Mouse (Mus musculus) kidney, adult 2 months (tissue): ENCODE results near the gene A4galt. TPM values are rescaled to one million over a fixed set of nuclear protein-coding genes. Genes with fewer than 3 reads are reported as not detected.

ENCODE experiments used
- DNase-seq: peaks from one replicate; pipeline ENCODE4 v3.0.0; 2021
- H3K27ac ChIP-seq: fragments of 200-500 bp; 2 replicates; pipeline ENCODE4 v1.5.1; 2012; ENCODE audit warnings: low read depth, low read length, control low read depth, inconsistent platforms; ENCODE audit not compliant: insufficient read depth
- H3K27me3 ChIP-seq: fragments of 200-500 bp; replicated peaks from 2 replicates; pipeline ENCODE4 v1.6.1; 2012; ENCODE audit warnings: mild to moderate bottlenecking, moderate library complexity, low read length, inconsistent platforms; ENCODE audit not compliant: control insufficient read depth, insufficient read depth
- H3K36me3 ChIP-seq: fragments of 200-500 bp; 2 replicates; pipeline ENCODE4 v1.6.1; 2012; ENCODE audit warnings: mild to moderate bottlenecking, moderate library complexity, low read length, inconsistent platforms; ENCODE audit not compliant: control insufficient read depth, insufficient read depth
- H3K4me1 ChIP-seq: fragments of 200-500 bp; 2 replicates; pipeline ENCODE4 v1.6.1; 2011; ENCODE audit warnings: low read length; ENCODE audit not compliant: control insufficient read depth, insufficient read depth
- H3K4me3 ChIP-seq: fragments of 200-500 bp; 2 replicates; pipeline ENCODE4 v1.5.1; 2011; ENCODE audit warnings: mild to moderate bottlenecking, low read depth, low read length, control low read depth; ENCODE audit not compliant: insufficient read depth
- CTCF ChIP-seq: fragments of 200-500 bp; conservative IDR thresholded peaks from 2 replicates; pipeline ENCODE4 v1.5.1; 2011; ENCODE audit warnings: low read depth, mild to moderate bottlenecking, control low read depth, low read length, moderate library complexity, mixed read lengths; ENCODE audit not compliant: insufficient read depth, insufficient read length
- POLR2A ChIP-seq: fragments of 200-500 bp; IDR thresholded peaks from one replicate; pipeline ENCODE4 v1.6.1; 2011; ENCODE audit warnings: low read depth, low read length, control low read depth
- WGBS: fragments of 180-500 bp; shearing (Covaris S2); methylation state at CpG from one replicate; pipeline ENCODE4 v1.1.7; 2018; 5-methylcytosine and 5-hydroxymethylcytosine counted together
- polyA plus RNA-seq: library from polyadenylated mRNA; depleted of rRNA; stranded (reverse); fragments of >200 nt; gene quantifications from 2 replicates; pipeline ENCODE4 v1.2.3, GENCODE M21; 2012

The A4galt gene
- polyA plus RNA-seq, 1 experiment: 53.5 TPM

GRCm38 (mm10) chr15:83252060-83252459 lies 486 bp upstream of the A4galt start:
- Histone ChIP-seq H3K36me3 (no peaks in the 10 kb centered on the region), H3K27me3 (no peaks in the 10 kb centered on the region), H3K27ac (peak overlapping the region; percentile 73), H3K4me1 (peaks cover 7% of the 10 kb centered on the region), H3K4me3 (no peak overlapping the region)
- 22% methylated on average over 14 of the region's 14 CpGs for WGBS
- TF ChIP-seq POLR2A (no peak), CTCF (no peak)
- DNase-seq: peak; percentile 58

GRCm38 (mm10) chr15:83250651-83251175 lies 861 bp downstream of the A4galt start:
- DNase-seq: peak; percentile 36
- peak overlapping the region; percentile 58 for H3K4me3 ChIP-seq
- no peaks in the 10 kb centered on the region for H3K36me3 ChIP-seq
- peak overlapping the region; percentile 73 for H3K27ac ChIP-seq
- TF ChIP-seq CTCF (no peak), POLR2A (no peak)
- WGBS: 3% methylated on average over 20 of the region's 20 CpGs
- peaks cover 7% of the 10 kb centered on the region for H3K4me1 ChIP-seq
- no peaks in the 10 kb centered on the region for H3K27me3 ChIP-seq

GRCm38 (mm10) chr15:83249535-83250287 lies 1.9 kb downstream of the A4galt start:
- DNase-seq: no peak
- H3K27me3 ChIP-seq: no peaks in the 10 kb centered on the region
- no peak overlapping the region for H3K27ac ChIP-seq
- H3K4me3 ChIP-seq: peak overlapping the region; percentile 58
- no peak for TF ChIP-seq POLR2A
- no peak for TF ChIP-seq CTCF
- 92% methylated on average over 12 of the region's 12 CpGs for WGBS
- no peaks in the 10 kb centered on the region for H3K36me3 ChIP-seq
- peaks cover 7% of the 10 kb centered on the region for H3K4me1 ChIP-seq

GRCm38 (mm10) chr15:83248236-83248844 lies 3.2 kb downstream of the A4galt start:
- DNase-seq: no peak
- no peak overlapping the region for H3K4me3 ChIP-seq
- TF ChIP-seq CTCF: no peak
- no peak for TF ChIP-seq POLR2A
- no peak overlapping the region for H3K27ac ChIP-seq
- no peaks in the 10 kb centered on the region for H3K27me3 ChIP-seq
- H3K36me3 ChIP-seq: no peaks in the 10 kb centered on the region
- peaks cover 7% of the 10 kb centered on the region for H3K4me1 ChIP-seq
- WGBS: 65% methylated on average over 14 of the region's 14 CpGs

- no peak overlapping the region for H3K4me3 ChIP-seq
- TF ChIP-seq CTCF: no peak
- no peak for TF ChIP-seq POLR2A
- 81% methylated on average over 3 of the region's 3 CpGs for WGBS
- H3K36me3 ChIP-seq: no peaks in the 10 kb centered on the region
- DNase-seq: no peak
- H3K4me1 ChIP-seq: no peaks in the 10 kb centered on the region; the same call in 1 of the 2 replicates
- no peaks in the 10 kb centered on the region for H3K27me3 ChIP-seq
- no peak overlapping the region for H3K27ac ChIP-seq
Measured at GRCm38 (mm10) chr15:83244371-83244770, 7.2 kb downstream of the A4galt start.

- DNase-seq: no peak
- Histone ChIP-seq H3K27ac (0 out of 2 replicates have a peak overlapping the region, but pooled peaks have one; percentile 39), H3K27me3 (no peaks in the 10 kb centered on the region), H3K4me1 (no peaks in the 10 kb centered on the region; the same call in 1 of the 2 replicates), H3K4me3 (no peak overlapping the region), H3K36me3 (no peaks in the 10 kb centered on the region)
- whole genome bisulfite sequencing: 82% methylated on average over 4 of the region's 4 CpGs
- no peak for TF ChIP-seq CTCF
- TF ChIP-seq POLR2A: no peak
Measured at GRCm38 (mm10) chr15:83241961-83242680, 9.5 kb downstream of the A4galt start.
